Mouse (Mus musculus) ES-E14 (cell line): ENCODE data around the gene Slc48a1. TPM values are rescaled to one million over a fixed set of nuclear protein-coding genes. Genes with fewer than 3 reads are reported as not detected.

Experiments
- DNase-seq: peaks from one replicate; pipeline ENCODE4 v3.0.0-alpha.2; 2013; ENCODE audit warnings: low read depth, low spot score
- H3K27ac ChIP-seq: 2 replicates; pipeline ENCODE4 v1.5.1; 2012; ENCODE audit warnings: low read depth, mild to moderate bottlenecking, low read length, moderate library complexity, mixed read lengths; ENCODE audit not compliant: poor library complexity, insufficient read depth, severe bottlenecking
- H3K36me3 ChIP-seq: 2 replicates; pipeline ENCODE4 v1.6.1; 2012; ENCODE audit warnings: mild to moderate bottlenecking, low read length, moderate library complexity, mixed read lengths; ENCODE audit not compliant: control insufficient read depth, poor library complexity, insufficient read depth, severe bottlenecking
- H3K4me1 ChIP-seq, 2 experiments: fragments of 150-350 bp in 1 of 2; sonication (generic) in 1 of 2; 2 replicates each; pipeline ENCODE4 v1.6.1; 2012; ENCODE audit warnings: low read length in 2 of 2, mild to moderate bottlenecking in 1 of 2, mixed read lengths in 1 of 2; ENCODE audit not compliant: control insufficient read depth in 2 of 2, insufficient read depth in 2 of 2, poor library complexity in 1 of 2
- H3K4me3 ChIP-seq, 2 experiments: fragments of 150-350 bp in 1 of 2; sonication (generic) in 1 of 2; 2 replicates each; pipeline ENCODE4 v1.5.1; 2012; ENCODE audit warnings: low read length in 2 of 2, low read depth in 1 of 2, mild to moderate bottlenecking in 1 of 2, mixed read lengths in 1 of 2; ENCODE audit not compliant: insufficient read depth in 1 of 2, poor library complexity in 1 of 2, severe bottlenecking in 1 of 2
- H3K9ac ChIP-seq: 2 replicates; pipeline ENCODE4 v1.6.1; 2012; ENCODE audit warnings: low read depth, mild to moderate bottlenecking, low read length, mixed read lengths; ENCODE audit not compliant: poor library complexity, insufficient read depth, severe bottlenecking
- H3K9me3 ChIP-seq: fragments of 150-350 bp; sonication (generic); 2 replicates; pipeline ENCODE4 v1.6.1; 2012; ENCODE audit warnings: low read depth, mild to moderate bottlenecking, low read length; ENCODE audit not compliant: control insufficient read depth, insufficient read depth
- CHD2 ChIP-seq: IDR thresholded peaks from 2 replicates; pipeline ENCODE4 v1.6.1; 2014; ENCODE audit warnings: mild to moderate bottlenecking, low read depth, low read length, inconsistent platforms
- HCFC1 ChIP-seq: IDR thresholded peaks from 2 replicates; pipeline ENCODE4 v1.6.1; 2012; ENCODE audit warnings: low read length, inconsistent platforms, borderline replicate concordance; ENCODE audit not compliant: insufficient read depth
- MAFK ChIP-seq: IDR thresholded peaks from 2 replicates; pipeline ENCODE4 v1.6.1; 2014; ENCODE audit warnings: mild to moderate bottlenecking, low read depth, low read length, inconsistent platforms; ENCODE audit not compliant: insufficient read depth
- ZC3H11A ChIP-seq: IDR thresholded peaks from 2 replicates; pipeline ENCODE4 v1.6.1; 2012; ENCODE audit warnings: low read depth, mild to moderate bottlenecking, inconsistent platforms, low read length, borderline replicate concordance
- ZNF384 ChIP-seq: IDR thresholded peaks from 2 replicates; pipeline ENCODE4 v1.6.1; 2012; ENCODE audit warnings: low read depth, low read length, inconsistent platforms
- in situ Hi-C, 2 experiments: fragments of 600-800 bp; cut with MboI; formaldehyde crosslinking; loops; one replicate each; pipeline ENCODE4 v1.15.1; 2025; ENCODE audit warnings: low sequenced_read_pairs in 2 of 2, inconsistent platforms in 1 of 2; ENCODE audit not compliant: unreplicated experiment in 2 of 2
- total RNA-seq: library from RNA; depleted of rRNA; stranded (reverse); fragments of 300-350 nt; gene quantifications from 2 replicates; pipeline ENCODE4 v1.2.3, GENCODE M21; 2012

Slc48a1 gene
- total RNA-seq, 1 experiment = 18.6 TPM

- Histone ChIP-seq H3K27ac (no peak overlapping the region), H3K4me1 (peaks cover 2 to 19% of the 10 kb centered on the region in 2 experiments; a peak in 2 of 4 replicates)
Measured at GRCm38 (mm10) chr15:97836894-97837247, 58.6 kb downstream of the Slc48a1 start.

GRCm38 (mm10) chr15:97837491-97838061 is 59.3 kb downstream of the Slc48a1 start:
- H3K9ac ChIP-seq = no peak overlapping the region
- peaks cover 2 to 19% of the 10 kb centered on the region in 2 experiments; a peak in 2 of 4 replicates for H3K4me1 ChIP-seq
- no peak overlapping the region for H3K27ac ChIP-seq
- no peaks in the 10 kb centered on the region for H3K36me3 ChIP-seq
- H3K9me3 ChIP-seq = no peaks in the 10 kb centered on the region
- no peak for TF ChIP-seq CHD2
- no peak for TF ChIP-seq MAFK
- TF ChIP-seq HCFC1 = no peak
- TF ChIP-seq ZC3H11A = no peak
- TF ChIP-seq ZNF384 = no peak
- H3K4me3 ChIP-seq = no peak overlapping the region
- DNase-seq = no peak
- in situ Hi-C loops = no loop called here

More at GRCm38 (mm10) chr15:97836894-97837247, 58.6 kb downstream of the Slc48a1 start:
- Histone ChIP-seq H3K4me3 (no peak overlapping the region), H3K9ac (no peak overlapping the region), H3K9me3 (no peaks in the 10 kb centered on the region), H3K36me3 (no peaks in the 10 kb centered on the region)
- in situ Hi-C loops = no loop called here
- TF ChIP-seq ZC3H11A (no peak), CHD2 (no peak), MAFK (no peak), HCFC1 (no peak), ZNF384 (no peak)
- DNase-seq = no peak

- no peak overlapping the region for H3K9ac ChIP-seq
- no peaks in the 10 kb centered on the region for H3K36me3 ChIP-seq
- H3K27ac ChIP-seq = no peak overlapping the region
- H3K9me3 ChIP-seq = no peaks in the 10 kb centered on the region
- DNase-seq = no peak
- no peak overlapping the region for H3K4me3 ChIP-seq
- peaks cover 2 to 21% of the 10 kb centered on the region in 2 experiments; a peak in 2 of 4 replicates for H3K4me1 ChIP-seq
- TF ChIP-seq MAFK = no peak
- TF ChIP-seq ZC3H11A = no peak
- no peak for TF ChIP-seq ZNF384
- TF ChIP-seq HCFC1 = no peak
- no peak for TF ChIP-seq CHD2
- in situ Hi-C loops = no loop called here
Measured at GRCm38 (mm10) chr15:97838395-97838794, 60.1 kb downstream of the Slc48a1 start.

GRCm38 (mm10) chr15:97839012-97839411 is 60.7 kb downstream of the Slc48a1 start:
- no peaks in the 10 kb centered on the region for H3K9me3 ChIP-seq
- DNase-seq = no peak
- H3K9ac ChIP-seq = no peak overlapping the region
- H3K36me3 ChIP-seq = no peaks in the 10 kb centered on the region
- H3K4me3 ChIP-seq = no peak overlapping the region
- no peak for TF ChIP-seq HCFC1
- no peak overlapping the region for H3K27ac ChIP-seq
- in situ Hi-C loops = no loop called here
- peaks cover 2 to 21% of the 10 kb centered on the region in 2 experiments; a peak in 2 of 4 replicates for H3K4me1 ChIP-seq

GRCm38 (mm10) chr15:97839473-97839872 is 61.2 kb downstream of the Slc48a1 start:
- no peak for TF ChIP-seq ZNF384
- TF ChIP-seq ZC3H11A = no peak
- TF ChIP-seq HCFC1 = no peak
- Histone ChIP-seq H3K36me3 (no peaks in the 10 kb centered on the region), H3K9ac (no peak overlapping the region), H3K27ac (no peak overlapping the region), H3K4me3 (no peak overlapping the region), H3K4me1 (peaks cover 2 to 21% of the 10 kb centered on the region in 2 experiments; a peak in 2 of 4 replicates), H3K9me3 (no peaks in the 10 kb centered on the region)
- DNase-seq = no peak
- in situ Hi-C loops = no loop called here
